Mouse (Mus musculus): ENCODE data around the gene Trp73. TPM values are rescaled to one million over a fixed set of nuclear protein-coding genes. Genes with fewer than 3 reads are reported as not detected.

Gene Trp73
- 0.06 TPM in 1 of 2 replicates, not detected in the other for polyA plus RNA-seq (2012; rRNA removed; ENCODE audit: low replicate concordance)

DNA sequence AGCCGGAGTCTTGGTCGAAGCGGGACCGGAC is at the start of gene Trp73:
TSS of gene Trp73 (minus strand) at position 27 of the 31 bp plus-strand sequence.

DNA sequence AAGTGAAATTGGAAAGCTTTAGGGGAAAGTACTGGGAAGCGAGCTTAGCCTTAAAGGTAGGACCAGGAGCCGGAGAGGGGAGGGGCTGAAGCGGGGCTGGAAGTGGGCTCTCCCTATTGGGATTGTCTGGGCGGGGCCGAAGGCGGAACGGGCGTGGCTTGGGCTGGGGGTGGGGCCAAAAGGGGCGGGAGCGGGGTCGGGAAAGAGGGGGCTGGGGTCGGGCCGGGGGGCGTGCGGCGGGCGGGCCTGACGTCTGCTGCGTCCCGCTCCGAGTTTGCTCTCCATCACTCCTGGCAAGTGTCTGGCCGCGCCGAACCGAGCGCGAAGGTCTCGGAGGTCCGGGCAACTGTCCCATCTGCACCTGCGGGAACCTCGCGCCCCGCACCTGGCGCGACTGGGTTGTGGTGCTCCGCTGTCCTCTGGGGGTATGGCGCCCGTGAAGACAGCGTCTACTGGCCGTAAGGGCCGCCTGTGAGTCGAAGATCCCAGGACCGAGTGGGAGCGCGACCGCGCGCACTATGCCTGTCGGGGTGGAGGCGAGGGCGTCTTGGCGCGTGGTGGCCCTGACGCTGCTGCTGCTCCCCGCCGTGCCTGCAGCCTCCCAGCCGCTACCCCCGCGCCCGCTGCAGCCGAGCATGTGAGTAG is 30.6 kb upstream of the Trp73 start, which contains the start of gene Megf6:
TSS of gene Megf6 (plus strand) at position 225 of the 645 bp plus-strand sequence.

DNA sequence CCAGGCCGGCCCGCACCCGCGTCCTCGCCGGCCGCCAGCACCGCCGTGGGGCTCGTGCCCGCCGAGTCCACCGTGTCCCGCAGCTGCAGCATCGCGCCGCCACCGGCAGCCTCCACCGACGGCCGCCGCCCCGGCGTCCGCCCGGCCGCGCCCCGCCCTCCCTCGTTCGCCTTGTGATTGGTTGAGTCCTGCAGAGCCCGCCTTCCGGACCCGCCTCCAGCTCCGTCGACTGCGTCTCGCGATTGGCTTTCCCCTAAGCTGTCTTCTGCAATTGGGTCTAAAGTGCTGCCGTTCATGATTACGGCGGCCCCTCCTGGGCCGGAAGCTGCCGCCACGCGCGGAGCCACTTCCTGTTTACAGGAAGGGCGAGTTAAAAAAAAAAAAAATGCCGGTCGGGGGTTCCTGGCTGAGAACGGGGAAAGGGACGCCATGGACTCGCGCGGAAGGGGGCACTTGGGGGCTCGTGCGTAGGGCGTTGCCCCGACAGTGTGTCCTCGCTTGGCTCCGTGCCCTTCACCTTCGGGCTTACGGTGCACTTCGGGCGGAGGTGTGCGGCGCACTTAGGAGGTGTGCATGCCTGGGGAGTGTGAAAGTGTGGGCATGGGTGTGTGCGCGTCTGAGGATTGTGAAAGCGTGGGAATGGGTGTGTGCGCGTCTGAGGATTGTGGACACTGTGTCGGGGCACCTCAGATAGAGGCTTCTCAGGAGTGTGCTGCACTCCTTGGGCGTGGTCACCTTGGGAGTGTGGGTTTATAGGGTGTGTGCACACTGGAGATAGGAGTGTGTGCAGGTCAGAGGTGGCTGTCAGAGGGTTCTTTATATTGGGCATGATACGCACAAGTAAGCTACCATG is 20.8 kb upstream of the Trp73 start, which contains the start of gene Tprgl:
TSS of gene Tprgl (minus strand) at position 129 of the 853 bp plus-strand sequence.

DNA sequence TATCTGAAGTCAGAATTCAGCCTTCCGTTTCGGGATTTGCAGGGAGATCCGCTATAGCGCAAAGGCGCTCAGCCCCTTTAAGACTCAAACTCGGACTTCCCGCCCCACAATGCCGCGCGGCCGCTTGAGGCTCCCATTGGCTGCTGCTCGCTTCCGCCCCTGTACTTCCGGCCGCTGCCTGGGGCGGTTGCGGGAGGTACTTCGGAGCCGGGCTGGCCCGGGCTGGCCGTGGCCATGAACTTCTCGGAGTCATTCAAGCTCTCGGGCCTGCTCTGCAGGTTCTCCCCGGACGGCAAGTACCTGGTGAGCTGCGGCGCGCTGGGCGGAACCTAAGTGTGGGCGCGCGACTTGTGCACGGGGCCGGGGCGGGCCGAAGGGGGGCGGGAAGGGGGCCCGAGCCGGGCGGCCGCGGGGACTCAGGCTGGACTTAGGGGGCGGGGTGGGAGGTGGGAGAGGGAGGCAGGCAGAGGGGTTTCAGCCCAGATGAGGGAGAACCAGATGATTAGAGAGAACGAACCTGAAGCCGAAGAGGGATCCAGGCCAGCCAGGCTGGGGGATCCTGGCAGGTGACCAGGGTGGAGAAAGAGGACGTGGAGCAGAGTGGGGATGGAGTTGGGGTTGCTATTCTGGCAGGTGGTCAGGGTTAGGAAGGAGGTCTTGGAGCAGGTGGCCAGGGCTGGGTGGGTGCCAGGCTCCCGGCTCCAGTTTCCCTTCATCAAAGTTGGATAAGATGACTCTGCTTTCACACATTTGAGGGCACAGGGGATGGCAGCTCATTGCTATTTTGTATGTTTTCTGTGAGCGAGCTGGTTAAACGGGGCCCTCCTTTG is 2.4 kb upstream of the Trp73 start, which contains the start of gene Wrap73:
TSS of gene Wrap73 (plus strand) at position 162 of the 830 bp plus-strand sequence.

DNA sequence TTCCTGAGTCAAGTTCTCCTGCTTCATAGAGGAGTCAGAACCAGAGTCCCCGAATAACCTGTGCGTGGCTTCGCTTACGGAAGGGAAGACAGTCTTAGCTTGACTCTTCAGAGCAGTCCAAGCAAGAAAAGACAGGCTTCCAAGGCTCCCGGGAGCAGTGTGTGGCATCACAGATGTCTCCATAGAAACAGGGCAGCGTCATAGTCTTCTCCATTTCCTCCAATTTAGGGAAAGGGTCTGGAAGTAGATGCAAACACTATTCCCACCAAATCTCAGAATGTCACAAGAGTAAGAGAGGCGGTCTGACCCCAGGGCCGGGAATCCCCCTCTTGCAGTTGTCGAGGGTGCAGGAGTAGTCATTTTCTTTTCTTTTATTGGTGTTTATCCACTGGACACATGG is 97.4 kb downstream of the Trp73 start, which contains the start of gene Ccdc27:
TSS of gene Ccdc27 (minus strand) at position 101 of the 400 bp plus-strand sequence.

DNA sequence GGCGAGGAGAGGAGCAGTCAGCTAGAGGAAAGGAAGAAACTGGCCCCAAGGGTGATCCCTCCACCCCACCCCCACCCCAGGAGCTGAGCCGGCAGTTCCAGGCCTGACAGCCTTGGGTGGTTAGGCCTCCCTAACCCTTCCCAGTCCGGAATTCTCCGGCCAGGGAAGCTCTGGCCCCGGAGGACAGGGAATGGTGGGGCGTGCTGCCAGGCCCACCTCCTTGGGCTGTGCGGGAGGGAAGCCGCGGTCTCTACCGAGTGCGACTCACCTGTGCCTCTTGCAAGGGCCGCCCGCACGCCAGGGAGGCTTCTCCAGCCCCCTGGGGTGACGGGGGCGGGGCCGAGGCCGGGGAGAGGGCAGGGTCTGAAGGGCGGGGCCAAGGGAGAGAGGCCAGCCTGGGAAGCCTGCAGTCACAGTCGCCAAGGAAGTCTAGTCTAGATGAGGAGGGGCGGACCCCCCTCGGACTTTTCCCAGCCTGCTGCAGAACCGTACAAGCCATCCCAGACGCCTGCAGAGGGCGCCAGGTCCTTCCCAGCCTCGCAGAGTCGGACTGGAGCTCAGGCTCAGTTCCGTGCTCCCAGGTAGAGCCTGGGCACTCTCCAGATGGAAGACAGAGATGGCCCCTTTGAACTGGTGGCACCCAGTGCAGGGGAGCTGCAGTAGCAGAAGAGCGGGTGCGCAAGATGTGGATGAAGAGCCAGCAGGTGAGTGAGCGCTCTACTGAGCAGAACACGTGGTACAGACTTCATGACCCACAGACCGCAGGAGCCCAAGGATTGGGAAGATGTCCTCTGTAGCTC is 114.2 kb downstream of the Trp73 start, which contains the start of gene Smim1:
TSS of gene Smim1 (minus strand) at position 590 of the 800 bp plus-strand sequence.

DNA sequence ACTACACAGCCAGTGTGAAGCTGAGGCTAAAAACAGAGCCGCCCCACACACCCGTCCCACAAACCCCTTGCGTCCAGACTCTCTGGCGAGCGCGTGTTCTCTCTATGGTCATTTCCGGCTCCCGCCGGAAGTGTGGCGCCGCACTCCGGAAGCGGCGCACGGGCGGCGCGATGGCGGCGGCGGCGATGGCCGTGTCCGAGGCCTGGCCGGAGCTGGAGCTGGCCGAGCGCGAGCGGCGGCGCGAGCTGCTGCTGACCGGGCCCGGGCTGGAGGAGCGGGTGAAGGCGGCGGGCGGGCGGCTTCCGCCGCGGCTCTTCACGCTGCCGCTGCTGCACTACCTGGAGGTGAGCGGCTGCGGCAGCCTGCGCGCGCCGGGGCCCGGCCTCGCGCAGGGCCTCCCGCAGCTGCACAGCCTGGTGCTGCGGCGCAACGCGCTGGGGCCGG is 128.3 kb downstream of the Trp73 start, which contains the start of gene Lrrc47:
TSS of gene Lrrc47 (plus strand) at position 86 of the 444 bp plus-strand sequence.

Other genes starting within 250 kb of the Trp73 start
- 27.7 and 39.4 TPM in 2 replicates for gene A430005L14Rik, start 183.0 kb downstream of the Trp73 start, polyA plus RNA-seq (2012; rRNA removed; ENCODE audit: low replicate concordance)
- 8.2 and 15.1 TPM in 2 replicates for gene Dffb, start 165.1 kb downstream of the Trp73 start, polyA plus RNA-seq (2012; rRNA removed; ENCODE audit: low replicate concordance)
- gene Cep104, start 165.0 kb downstream of the Trp73 start, polyA plus RNA-seq (2012; rRNA removed; ENCODE audit: low replicate concordance) = 16.2 and 18.6 TPM in 2 replicates
- gene Lrrc47, start 128.5 kb downstream of the Trp73 start, polyA plus RNA-seq (2012; rRNA removed; ENCODE audit: low replicate concordance) = 31.1 and 53.7 TPM in 2 replicates
- 114 and 165 TPM in 2 replicates for gene Smim1, start 114.0 kb downstream of the Trp73 start, polyA plus RNA-seq (2012; rRNA removed; ENCODE audit: low replicate concordance)
- gene Ccdc27, start 97.5 kb downstream of the Trp73 start, polyA plus RNA-seq (2012; rRNA removed; ENCODE audit: low replicate concordance) = not detected in 2 replicates
- gene Wrap73, start 2.2 kb upstream of the Trp73 start, polyA plus RNA-seq (2012; rRNA removed; ENCODE audit: low replicate concordance) = 17.3 and 27.8 TPM in 2 replicates
- gene Tprgl, start 20.5 kb upstream of the Trp73 start, polyA plus RNA-seq (2012; rRNA removed; ENCODE audit: low replicate concordance) = 173 and 225 TPM in 2 replicates
- 6.0 and 7.7 TPM in 2 replicates for gene Megf6, start 30.5 kb upstream of the Trp73 start, polyA plus RNA-seq (2012; rRNA removed; ENCODE audit: low replicate concordance)
- 1.2 and 7.9 TPM in 2 replicates for gene Arhgef16, start 161.5 kb upstream of the Trp73 start, polyA plus RNA-seq (2012; rRNA removed; ENCODE audit: low replicate concordance)
- gene B230104I21Rik, start 195.9 kb upstream of the Trp73 start, polyA plus RNA-seq (2012; rRNA removed; ENCODE audit: low replicate concordance) = not detected in 2 replicates